In the genomic region with DNA sequence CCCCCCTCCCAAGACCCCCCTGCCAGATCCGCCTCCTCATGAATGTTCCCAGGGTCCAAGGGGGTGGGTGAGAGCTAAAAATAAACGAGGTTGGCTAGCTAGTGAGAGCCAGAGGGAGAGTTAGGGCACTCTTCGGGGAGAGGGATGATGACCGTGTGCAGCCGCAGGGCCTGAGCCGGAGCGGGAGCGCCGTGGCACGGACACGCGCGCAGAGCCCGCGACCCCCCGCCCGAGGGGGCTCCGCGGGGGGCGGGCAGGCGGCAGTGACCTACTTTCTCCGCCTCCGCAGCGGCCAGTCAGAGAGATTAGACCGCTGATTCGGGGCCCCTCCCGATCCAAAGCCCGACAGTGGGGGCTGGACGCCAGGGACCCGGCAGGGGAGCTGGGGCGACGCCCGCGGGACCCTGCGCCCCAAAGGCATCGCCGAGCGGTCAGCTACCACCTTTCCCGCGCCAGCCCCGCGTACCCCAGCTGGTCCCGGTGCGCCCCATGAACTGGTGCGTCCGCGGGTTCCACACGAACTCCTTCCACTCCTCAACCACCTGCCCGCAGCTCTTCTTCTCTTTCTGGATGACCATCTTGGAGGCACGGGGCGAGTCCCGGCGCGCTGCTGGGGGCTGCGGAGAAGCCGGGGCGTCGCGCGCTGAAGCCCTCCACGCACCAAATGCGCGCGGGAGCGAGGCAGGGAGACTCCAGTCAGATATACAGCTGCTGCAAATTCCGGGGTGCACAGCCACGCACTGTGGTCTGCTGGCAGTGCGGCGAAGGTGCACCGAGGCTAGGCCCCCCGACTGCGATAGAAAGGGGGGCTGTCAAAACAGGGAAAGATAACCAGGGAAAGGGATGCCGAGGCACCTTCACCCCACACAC, we compare ENCODE assay signal across 8 mouse cellular contexts. TPM values are rescaled to one million over a fixed set of nuclear protein-coding genes. Genes with fewer than 3 reads are reported as not detected.
A peak's percentile ranks its signal among the peaks of the same experiment; 100 is the strongest.
DNase-seq lines count a peak whose midpoint lies in the region; ATAC-seq and TF ChIP-seq lines count a peak whose summit lies in the region.

No protein-coding gene starts in this region.

- no peak for TF ChIP-seq CTCF in E14TG2a.4 (conservative IDR thresholded peaks at IDR 0.05; ENCODE audit: low read length)

- 0 out of 2 replicates have a peak, but pooled peaks cover 4% of the 10 kb centered on the region for H3K36me3 ChIP-seq in E14TG2a.4 (ENCODE audit: insufficient read depth, low read length)
- 0 out of 2 replicates have a peak, but pooled peaks cover 4% of the 10 kb centered on the region for H3K36me3 ChIP-seq in heart, embryonic 14.5 days (ENCODE audit: control insufficient read depth, insufficient read depth, low read length)
- no peaks in the 10 kb centered on the region for H3K36me3 ChIP-seq in limb, embryonic 10.5 days
- H3K36me3 ChIP-seq in midbrain, embryonic 16.5 days (ENCODE audit: control insufficient read depth, insufficient read depth, low read length): peaks cover 7% of the 10 kb centered on the region

- ATAC-seq in heart, embryonic 14.5 days (ENCODE audit: insufficient number of reproducible peaks, insufficient read depth, low FRiP score, low read depth): peak; percentile 29; the same call in 1 of the 2 replicates
- ATAC-seq in midbrain, embryonic 16.5 days: peak; percentile 67

- H3K9ac ChIP-seq in heart, embryonic 14.5 days (ENCODE audit: low read length): peak overlapping the region; percentile 83
- peak overlapping the region; percentile 89 for H3K9ac ChIP-seq in midbrain, embryonic 16.5 days (ENCODE audit: low read depth, low read length)

- peak overlapping the region; percentile 88 for H3K4me2 ChIP-seq in heart, embryonic 14.5 days (ENCODE audit: low read length)
- H3K4me2 ChIP-seq in midbrain, embryonic 16.5 days (ENCODE audit: low read length): peak overlapping the region; percentile 76

- H3K27ac ChIP-seq in heart, embryonic 14.5 days (replicated peaks in 1 of 2; ENCODE audit: control insufficient read depth in 1 of 2, insufficient read depth in 1 of 2, low read depth in 2 of 2, low read length in 2 of 2): peak overlapping the region; percentile 42 to 76
- peak overlapping the region; percentile 80 for H3K27ac ChIP-seq in limb, embryonic 10.5 days
- peak overlapping the region; percentile 81 for H3K27ac ChIP-seq in midbrain, embryonic 16.5 days (ENCODE audit: low read length)

- H3K4me1 ChIP-seq in E14TG2a.4 (replicated peaks; ENCODE audit: low read depth, low read length): peaks cover 77% of the 10 kb centered on the region
- H3K4me1 ChIP-seq in heart, embryonic 14.5 days (ENCODE audit: control insufficient read depth in 2 of 2, insufficient read depth in 2 of 2, low read length in 2 of 2): peaks cover 34 to 43% of the 10 kb centered on the region in 2 experiments
- H3K4me1 ChIP-seq in limb, embryonic 10.5 days: peaks cover 38% of the 10 kb centered on the region
- H3K4me1 ChIP-seq in midbrain, embryonic 16.5 days (ENCODE audit: control insufficient read depth, insufficient read depth, low read length): peaks cover 20% of the 10 kb centered on the region

- H3K4me3 ChIP-seq in E14TG2a.4 (replicated peaks; ENCODE audit: low read length): peak overlapping the region; percentile 88
- H3K4me3 ChIP-seq in heart, embryonic 14.5 days (ENCODE audit: control insufficient read depth in 1 of 2, insufficient read depth in 1 of 2, low read depth in 1 of 2, low read length in 2 of 2): peak overlapping the region; percentile 58 to 59
- peak overlapping the region; percentile 69 for H3K4me3 ChIP-seq in limb, embryonic 10.5 days
- H3K4me3 ChIP-seq in midbrain, embryonic 16.5 days (ENCODE audit: low read depth, low read length): peak overlapping the region; percentile 73

- peak; percentile 18 for DNase-seq in embryo, embryonic 10.5 days (ENCODE audit: low spot score)
- no peak for DNase-seq in embryo, embryonic 10 days (ENCODE audit: low spot score)
- peak; percentile 82 to 88 for DNase-seq in cerebellum, postnatal 36 days
- DNase-seq in limb, embryonic 10.5 days (ENCODE audit: low spot score): peak; percentile 49
- DNase-seq in thymus, postnatal 14 days: peak; percentile 45

- peaks cover 38% of the 10 kb centered on the region for H3K27me3 ChIP-seq in E14TG2a.4 (ENCODE audit: insufficient read depth, low read length)
- no peaks in the 10 kb centered on the region for H3K27me3 ChIP-seq in heart, embryonic 14.5 days (ENCODE audit: control insufficient read depth, insufficient read depth, low read length)
- H3K27me3 ChIP-seq in limb, embryonic 10.5 days (ENCODE audit: low read depth, poor library complexity, severe bottlenecking): peaks cover 41% of the 10 kb centered on the region
- no peaks in the 10 kb centered on the region for H3K27me3 ChIP-seq in midbrain, embryonic 16.5 days (ENCODE audit: control insufficient read depth, insufficient read depth, low read depth, low read length)

- H3K9me3 ChIP-seq in E14TG2a.4 (ENCODE audit: low read length): no peaks in the 10 kb centered on the region
- no peaks in the 10 kb centered on the region for H3K9me3 ChIP-seq in heart, embryonic 14.5 days (ENCODE audit: control insufficient read depth, low read length)
- no peaks in the 10 kb centered on the region for H3K9me3 ChIP-seq in limb, embryonic 10.5 days (replicated peaks)
- H3K9me3 ChIP-seq in midbrain, embryonic 16.5 days (replicated peaks; ENCODE audit: control insufficient read depth, low read length, poor library complexity, severe bottlenecking): no peaks in the 10 kb centered on the region

- under 1% methylated on average over 68 of the region's 73 CpGs for WGBS in heart, embryonic 14.5 days
- WGBS in limb, embryonic 10.5 days: under 1% methylated on average over 72 of the region's 73 CpGs
- WGBS in midbrain, embryonic 16.5 days: under 1% methylated on average over 63 of the region's 73 CpGs

RNA-seq across cellular contexts. Expression of a gene that starts 0.7 kb away (rescaled TPM):
- 31.5 and 33.8 TPM in 2 replicates for polyA plus RNA-seq in heart, embryonic 14.5 days (2014; fragmentation: Nextera tagmentation; extraction: Ambion mirVana)
- 1.5 TPM in 2 replicates for polyA plus RNA-seq in limb, embryonic 10.5 days (2016; fragmentation: Nextera tagmentation; extraction: Ambion mirVana)
- 65.8 and 95.2 TPM in 2 replicates for polyA plus RNA-seq in midbrain, embryonic 16.5 days (2015; fragmentation: Nextera tagmentation; extraction: Ambion mirVana)

RNA-seq across cellular contexts. Expression of a gene that starts 12.7 kb away (rescaled TPM):
- polyA plus RNA-seq in heart, embryonic 14.5 days (2014; fragmentation: Nextera tagmentation; extraction: Ambion mirVana): not detected in 2 replicates
- polyA plus RNA-seq in limb, embryonic 10.5 days (2016; fragmentation: Nextera tagmentation; extraction: Ambion mirVana): not detected in 2 replicates
- not detected in 2 replicates for polyA plus RNA-seq in midbrain, embryonic 16.5 days (2015; fragmentation: Nextera tagmentation; extraction: Ambion mirVana)

RNA-seq across cellular contexts. Expression of a gene that starts 16.8 kb away (rescaled TPM):
- polyA plus RNA-seq in heart, embryonic 14.5 days (2014; fragmentation: Nextera tagmentation; extraction: Ambion mirVana): 16.2 and 17.9 TPM in 2 replicates
- polyA plus RNA-seq in limb, embryonic 10.5 days (2016; fragmentation: Nextera tagmentation; extraction: Ambion mirVana): 9.1 and 13.7 TPM in 2 replicates
- 23.8 and 27.1 TPM in 2 replicates for polyA plus RNA-seq in midbrain, embryonic 16.5 days (2015; fragmentation: Nextera tagmentation; extraction: Ambion mirVana)

RNA-seq across cellular contexts. Expression of a gene that starts 24.9 kb away (rescaled TPM):
- 71.2 and 71.9 TPM in 2 replicates for polyA plus RNA-seq in heart, embryonic 14.5 days (2014; fragmentation: Nextera tagmentation; extraction: Ambion mirVana)
- 243 and 267 TPM in 2 replicates for polyA plus RNA-seq in limb, embryonic 10.5 days (2016; fragmentation: Nextera tagmentation; extraction: Ambion mirVana)
- polyA plus RNA-seq in midbrain, embryonic 16.5 days (2015; fragmentation: Nextera tagmentation; extraction: Ambion mirVana): 48.9 and 57.3 TPM in 2 replicates

RNA-seq across cellular contexts. Expression of a gene that starts 25.0 kb away (rescaled TPM):
- 11.1 and 14.3 TPM in 2 replicates for polyA plus RNA-seq in heart, embryonic 14.5 days (2014; fragmentation: Nextera tagmentation; extraction: Ambion mirVana)
- polyA plus RNA-seq in limb, embryonic 10.5 days (2016; fragmentation: Nextera tagmentation; extraction: Ambion mirVana): 52.3 and 52.8 TPM in 2 replicates
- polyA plus RNA-seq in midbrain, embryonic 16.5 days (2015; fragmentation: Nextera tagmentation; extraction: Ambion mirVana): 19.2 and 20.9 TPM in 2 replicates

Comparison
In these comparisons a context has a peak if more than half of its experiments do, and no peak if none do; other contexts are left out.
1. RNA of a gene that starts 0.7 kb away (polyA plus RNA-seq): 65.8 to 95.2 TPM in midbrain, embryonic 16.5 days and 31.5 to 33.8 TPM in heart, embryonic 14.5 days; 1.5 TPM in limb, embryonic 10.5 days; every median in the first group is over 10 times any median in the second.
2. Peak in every context shown above with its lines, with median percentiles within 50 percentile points of each other: H3K4me3 ChIP-seq and H3K27ac ChIP-seq.